Mouse (Mus musculus): Measurements from ENCODE around the gene Gm5129. TPM values are rescaled to one million over a fixed set of nuclear protein-coding genes. Genes with fewer than 3 reads are reported as not detected.
A peak's percentile ranks its signal among the peaks of the same experiment; 100 is the strongest.

Gm5129 gene
- polyA plus RNA-seq, 1 experiment = 0.35 TPM

- Histone ChIP-seq H3ac (ENCODE audit: control insufficient read depth, insufficient read length, low read depth) (no peak overlapping the region), H3K27me3 (ENCODE audit: control insufficient read depth, insufficient read depth, insufficient read length) (no peaks in the 10 kb centered on the region), H3K36me3 (ENCODE audit: control insufficient read depth, insufficient read depth) (no peaks in the 10 kb centered on the region), H3K79me3 (ENCODE audit: low read depth) (no peaks in the 10 kb centered on the region), H3K4me3 (ENCODE audit: insufficient read depth, poor library complexity, severe bottlenecking) (no peak overlapping the region), H3K79me2 (ENCODE audit: control insufficient read depth, insufficient read depth) (no peaks in the 10 kb centered on the region)
- TF ChIP-seq MAX (IDR thresholded peaks at IDR 0.05) (no peak), USF1 (IDR thresholded peaks at IDR 0.05; ENCODE audit: low read depth) (no peak), CTCF (IDR thresholded peaks at IDR 0.05; ENCODE audit: control insufficient read depth, insufficient read depth, insufficient read length) (no peak), MYOD1 (IDR thresholded peaks at IDR 0.05; ENCODE audit: control insufficient read depth, insufficient read length, low read depth) (no peak), FOSL1 (IDR thresholded peaks at IDR 0.05; ENCODE audit: insufficient read depth, low read length, poor library complexity, severe bottlenecking) (no peak), CEBPB (IDR thresholded peaks at IDR 0.05; ENCODE audit: low read depth) (no peak), MYOG (IDR thresholded peaks at IDR 0.05; ENCODE audit: control insufficient read depth, extremely low read depth, insufficient read length) (no peak)
Measured at GRCm38 (mm10) chr5:29712906-29713305, 22.8 kb downstream of the Gm5129 start.

DNA sequence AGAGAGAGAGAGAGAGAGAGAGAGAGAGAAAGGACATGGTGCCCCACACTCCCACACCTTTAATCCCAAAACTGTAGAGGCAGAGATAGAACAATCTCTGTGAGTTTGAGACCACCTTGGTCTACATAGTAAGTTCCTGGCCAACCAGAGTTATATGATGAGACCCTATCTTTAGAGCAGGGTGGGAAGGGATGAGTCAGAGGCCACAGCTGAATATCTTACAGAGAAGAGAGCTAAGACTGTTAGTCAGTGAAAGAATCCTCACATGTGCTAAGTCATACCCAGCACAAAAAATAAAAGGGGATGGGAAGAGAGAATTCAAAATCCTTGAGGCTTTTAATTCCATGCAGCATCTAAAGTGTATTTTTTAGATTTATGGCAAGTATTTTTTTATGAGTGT, 24.1 kb downstream of the Gm5129 start:
- H3K27me3 ChIP-seq (ENCODE audit: control insufficient read depth, insufficient read depth, insufficient read length) = no peaks in the 10 kb centered on the region
- no peak overlapping the region for H3ac ChIP-seq (ENCODE audit: control insufficient read depth, insufficient read length, low read depth)
- H3K4me3 ChIP-seq (ENCODE audit: insufficient read depth, poor library complexity, severe bottlenecking) = no peak overlapping the region
- no peaks in the 10 kb centered on the region for H3K79me2 ChIP-seq (ENCODE audit: control insufficient read depth, insufficient read depth)
- no peaks in the 10 kb centered on the region for H3K79me3 ChIP-seq (ENCODE audit: low read depth)
- no peak for TF ChIP-seq MYOD1 (IDR thresholded peaks at IDR 0.05; ENCODE audit: control insufficient read depth, insufficient read length, low read depth)
- no peak for TF ChIP-seq FOSL1 (IDR thresholded peaks at IDR 0.05; ENCODE audit: insufficient read depth, low read length, poor library complexity, severe bottlenecking)
- no peak for TF ChIP-seq MYOG (IDR thresholded peaks at IDR 0.05; ENCODE audit: control insufficient read depth, extremely low read depth, insufficient read length)
- H3K36me3 ChIP-seq (ENCODE audit: control insufficient read depth, insufficient read depth) = no peaks in the 10 kb centered on the region

- Histone ChIP-seq H3ac (ENCODE audit: control insufficient read depth, insufficient read length, low read depth) (no peak overlapping the region), H3K79me3 (ENCODE audit: low read depth) (no peaks in the 10 kb centered on the region), H3K27me3 (ENCODE audit: control insufficient read depth, insufficient read depth, insufficient read length) (no peaks in the 10 kb centered on the region), H3K79me2 (ENCODE audit: control insufficient read depth, insufficient read depth) (no peaks in the 10 kb centered on the region), H3K36me3 (ENCODE audit: control insufficient read depth, insufficient read depth) (no peaks in the 10 kb centered on the region), H3K4me3 (ENCODE audit: insufficient read depth, poor library complexity, severe bottlenecking) (no peak overlapping the region)
- TF ChIP-seq MAX (IDR thresholded peaks at IDR 0.05) (peak; percentile 75), USF1 (IDR thresholded peaks at IDR 0.05; ENCODE audit: low read depth) (peak; percentile 49), FOSL1 (IDR thresholded peaks at IDR 0.05; ENCODE audit: insufficient read depth, low read length, poor library complexity, severe bottlenecking) (no peak)
Measured at GRCm38 (mm10) chr5:29708258-29708657, 27.5 kb downstream of the Gm5129 start.

DNA sequence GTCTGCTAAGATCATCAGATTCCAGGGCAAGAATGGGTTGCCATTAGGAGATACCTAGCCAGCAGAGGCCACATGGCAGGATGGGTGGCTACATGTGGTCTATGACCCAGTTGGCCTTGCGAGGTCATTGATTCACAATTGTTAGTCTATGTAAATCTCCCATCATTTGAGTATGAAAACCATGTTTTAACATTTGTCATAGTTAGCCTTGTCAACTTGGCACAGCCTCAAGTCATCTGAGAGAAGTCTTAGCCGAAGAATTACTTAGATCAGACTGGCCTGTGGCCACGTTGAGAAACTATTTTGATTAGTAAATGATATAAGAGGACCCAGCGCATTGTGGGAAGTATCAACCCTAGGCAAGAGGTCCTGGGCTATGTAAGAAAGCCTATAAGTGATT, 28.5 kb downstream of the Gm5129 start:
- TF ChIP-seq FOSL1 (IDR thresholded peaks at IDR 0.05; ENCODE audit: insufficient read depth, low read length, poor library complexity, severe bottlenecking) = no peak

GRCm38 (mm10) chr5:29699520-29700202, 36.1 kb downstream of the Gm5129 start:
- H3K4me3 ChIP-seq (ENCODE audit: insufficient read depth, poor library complexity, severe bottlenecking) = no peak overlapping the region
- H3K36me3 ChIP-seq (ENCODE audit: control insufficient read depth, insufficient read depth) = no peaks in the 10 kb centered on the region
- H3K27me3 ChIP-seq (ENCODE audit: control insufficient read depth, insufficient read depth, insufficient read length) = no peaks in the 10 kb centered on the region
- no peak for TF ChIP-seq MYOG (IDR thresholded peaks at IDR 0.05; ENCODE audit: control insufficient read depth, extremely low read depth, insufficient read length)
- no peak for TF ChIP-seq FOSL1 (IDR thresholded peaks at IDR 0.05; ENCODE audit: insufficient read depth, low read length, poor library complexity, severe bottlenecking)
- no peak for TF ChIP-seq CTCF (IDR thresholded peaks at IDR 0.05; ENCODE audit: control insufficient read depth, insufficient read depth, insufficient read length)
- TF ChIP-seq MYOD1 (IDR thresholded peaks at IDR 0.05; ENCODE audit: control insufficient read depth, insufficient read length, low read depth) = no peak
- TF ChIP-seq CEBPB (IDR thresholded peaks at IDR 0.05; ENCODE audit: low read depth) = no peak
- no peaks in the 10 kb centered on the region for H3K79me2 ChIP-seq (ENCODE audit: control insufficient read depth, insufficient read depth)
- H3K79me3 ChIP-seq (ENCODE audit: low read depth) = no peaks in the 10 kb centered on the region
- H3ac ChIP-seq (ENCODE audit: control insufficient read depth, insufficient read length, low read depth) = no peak overlapping the region

More for the DNA sequence above, 28.5 kb downstream of the Gm5129 start:
- H3K79me2 ChIP-seq (ENCODE audit: control insufficient read depth, insufficient read depth) = no peaks in the 10 kb centered on the region
- H3K4me3 ChIP-seq (ENCODE audit: insufficient read depth, poor library complexity, severe bottlenecking) = no peak overlapping the region
- no peaks in the 10 kb centered on the region for H3K79me3 ChIP-seq (ENCODE audit: low read depth)
- H3K36me3 ChIP-seq (ENCODE audit: control insufficient read depth, insufficient read depth) = no peaks in the 10 kb centered on the region
- no peaks in the 10 kb centered on the region for H3K27me3 ChIP-seq (ENCODE audit: control insufficient read depth, insufficient read depth, insufficient read length)
- H3ac ChIP-seq (ENCODE audit: control insufficient read depth, insufficient read length, low read depth) = no peak overlapping the region

DNA sequence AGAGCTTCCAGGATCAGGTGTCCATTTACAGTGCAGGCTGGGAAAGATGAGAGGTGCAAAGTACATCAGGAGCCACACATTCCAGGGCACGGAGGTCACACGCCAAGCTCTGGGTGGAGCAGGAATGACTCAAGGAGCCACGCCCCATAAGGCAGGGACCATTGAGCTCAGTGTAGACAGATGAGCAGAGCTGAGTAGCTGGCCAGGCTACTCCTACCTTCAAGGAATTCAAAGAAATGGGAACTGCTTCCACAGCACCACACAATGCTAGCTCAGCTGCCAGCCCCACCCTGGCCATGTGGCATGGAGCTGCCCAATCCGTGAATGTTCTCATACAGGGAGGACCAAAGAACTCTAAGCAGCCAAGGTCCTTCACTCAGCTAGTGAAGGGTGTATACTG, 37.2 kb downstream of the Gm5129 start:
- Histone ChIP-seq H3K27me3 (ENCODE audit: control insufficient read depth, insufficient read depth, insufficient read length) (no peaks in the 10 kb centered on the region), H3K79me3 (ENCODE audit: low read depth) (no peaks in the 10 kb centered on the region), H3K4me3 (ENCODE audit: insufficient read depth, poor library complexity, severe bottlenecking) (no peak overlapping the region), H3K36me3 (ENCODE audit: control insufficient read depth, insufficient read depth) (no peaks in the 10 kb centered on the region), H3ac (ENCODE audit: control insufficient read depth, insufficient read length, low read depth) (no peak overlapping the region), H3K79me2 (ENCODE audit: control insufficient read depth, insufficient read depth) (no peaks in the 10 kb centered on the region)
- TF ChIP-seq USF1 (IDR thresholded peaks at IDR 0.05; ENCODE audit: low read depth) = peak; percentile 79
- no peak for TF ChIP-seq CTCF (IDR thresholded peaks at IDR 0.05; ENCODE audit: control insufficient read depth, insufficient read depth, insufficient read length)
- peak; percentile 78 for TF ChIP-seq MAX (IDR thresholded peaks at IDR 0.05)

Data from C2C12 (cell line).